17 mouse cellular contexts compared by ENCODE assay signal in genomic region chr4:134123147-134123546, GRCm38 (mm10). TPM values are rescaled to one million over a fixed set of nuclear protein-coding genes. Genes with fewer than 3 reads are reported as not detected.
DNase-seq lines count a peak whose midpoint lies in the region; ATAC-seq and TF ChIP-seq lines count a peak whose summit lies in the region.
"Had no signal": no experiment of that assay in that cellular context is flagged by ENCODE, and none has a peak within 500 bp of the region (broad histone marks: within the 10 kb centered on the region; RNA-seq: fewer than 3 reads in every experiment).

No protein-coding gene starts in this region.

- H3K9me3 ChIP-seq in liver, postnatal 0 days (ENCODE audit: low read length): no peaks in the 10 kb centered on the region
- H3K9me3 ChIP-seq in liver, embryonic 11.5 days (ENCODE audit: control insufficient read depth, low read length): no peaks in the 10 kb centered on the region
- H3K9me3 ChIP-seq: embryonic facial prominence, embryonic 12.5 days; embryonic facial prominence, embryonic 15.5 days; hindbrain, embryonic 12.5 days; hindbrain, embryonic 15.5 days had no signal

- no peak overlapping the region for H3K4me3 ChIP-seq in gastrocnemius, adult 2 months
- H3K4me3 ChIP-seq in liver, postnatal 0 days (ENCODE audit: low read depth, low read length): no peak overlapping the region
- H3K4me3 ChIP-seq in liver, embryonic 11.5 days (ENCODE audit: low read depth, low read length): no peak overlapping the region
- H3K4me3 ChIP-seq: embryonic facial prominence, embryonic 12.5 days; embryonic facial prominence, embryonic 15.5 days; hindbrain, embryonic 12.5 days; hindbrain, embryonic 15.5 days had no signal

- H3K9ac ChIP-seq in liver, postnatal 0 days (replicated peaks): no peak overlapping the region
- H3K9ac ChIP-seq in liver, embryonic 11.5 days (ENCODE audit: low read depth, low read length): no peak overlapping the region
- H3K9ac ChIP-seq: embryonic facial prominence, embryonic 12.5 days; embryonic facial prominence, embryonic 15.5 days; forebrain, postnatal 0 days; hindbrain, embryonic 12.5 days; hindbrain, embryonic 15.5 days had no signal

- no peak for ATAC-seq in liver, postnatal 0 days
- ATAC-seq in liver, embryonic 11.5 days (replicated peaks; ENCODE audit: low FRiP score): no peak

- TF ChIP-seq CTCF in gastrocnemius, adult 2 months (IDR thresholded peaks at IDR 0.05): no peak
- TF ChIP-seq CTCF in liver, postnatal 0 days (IDR thresholded peaks at IDR 0.05; ENCODE audit: low read depth): no peak

- no peaks in the 10 kb centered on the region for H3K27me3 ChIP-seq in liver, postnatal 0 days (ENCODE audit: insufficient read depth, low read length)
- H3K27me3 ChIP-seq in liver, embryonic 11.5 days (replicated peaks; ENCODE audit: control insufficient read depth, insufficient read depth, low read length): no peaks in the 10 kb centered on the region
- H3K27me3 ChIP-seq: embryonic facial prominence, embryonic 12.5 days; embryonic facial prominence, embryonic 15.5 days; hindbrain, embryonic 12.5 days; hindbrain, embryonic 15.5 days had no signal

- 90% methylated on average over 6 of the region's 6 CpGs for WGBS in liver, postnatal 0 days (ENCODE audit: insufficient replicate concordance)
- WGBS in liver, embryonic 11.5 days: 94% methylated on average over 6 of the region's 6 CpGs

- H3K27ac ChIP-seq in gastrocnemius, adult 2 months: no peak overlapping the region
- no peak overlapping the region for H3K27ac ChIP-seq in liver, postnatal 0 days (ENCODE audit: low read depth)
- no peak overlapping the region for H3K27ac ChIP-seq in liver, embryonic 11.5 days (ENCODE audit: low read depth, low read length)
- H3K27ac ChIP-seq: embryonic facial prominence, embryonic 12.5 days; embryonic facial prominence, embryonic 15.5 days; hindbrain, embryonic 12.5 days; hindbrain, embryonic 15.5 days had no signal

- H3K36me3 ChIP-seq in liver, postnatal 0 days (replicated peaks; ENCODE audit: insufficient read depth, low read length): no peaks in the 10 kb centered on the region; the same call in 1 of the 2 replicates
- no peaks in the 10 kb centered on the region for H3K36me3 ChIP-seq in liver, embryonic 11.5 days (ENCODE audit: control insufficient read depth, insufficient read depth, low read length)
- H3K36me3 ChIP-seq: embryonic facial prominence, embryonic 15.5 days; hindbrain, embryonic 12.5 days; hindbrain, embryonic 15.5 days had no signal

- intact Hi-C loops in gastrocnemius, adult 2 months (cut with DNase I): no loop called here

- H3K4me2 ChIP-seq in liver, postnatal 0 days (ENCODE audit: low read depth, low read length): no peak overlapping the region
- H3K4me2 ChIP-seq in liver, embryonic 11.5 days: no peak overlapping the region
- H3K4me2 ChIP-seq: embryonic facial prominence, embryonic 12.5 days; embryonic facial prominence, embryonic 15.5 days; hindbrain, embryonic 12.5 days; hindbrain, embryonic 15.5 days had no signal

- TF ChIP-seq EP300 in liver, postnatal 0 days (IDR thresholded peaks at IDR 0.05; ENCODE audit: low read depth): no peak

- DNase-seq in gastrocnemius, adult 2 months: peak; percentile 18
- DNase-seq in gastrocnemius, postnatal 4 days (ENCODE audit: low spot score in 2 of 2): no peak
- DNase-seq in liver, postnatal 0 days: peak; percentile 11
- no peak for DNase-seq in liver, embryonic 11.5 days (ENCODE audit: low spot score)
- DNase-seq in thymus, postnatal 25 days: peak; percentile 33
- DNase-seq in thymus, adult 18-20 months: no peak
- peak; percentile 35 for DNase-seq in naive thymus-derived CD4-positive, alpha-beta T cell, adult 2 months (ENCODE audit: low read depth)
- DNase-seq in kidney, postnatal 14 days: no peak
- DNase-seq: adrenal gland, adult 2 months; cerebellum, adult 9-11 months; gastrocnemius, postnatal 10 days; gastrocnemius, postnatal 36 days had no signal

- peaks cover 38% of the 10 kb centered on the region for H3K4me1 ChIP-seq in liver, postnatal 0 days (ENCODE audit: insufficient read depth)
- H3K4me1 ChIP-seq in liver, embryonic 11.5 days (replicated peaks; ENCODE audit: control insufficient read depth, insufficient read depth, low read length): peaks cover 33% of the 10 kb centered on the region

RNA-seq across cellular contexts. Expression of gene Sh3bgrl3, which starts 5.4 kb away (rescaled TPM):
- 10 to 100 TPM; 12.2 to 27.1 TPM for total RNA-seq in gastrocnemius, adult 2 months (2021)
- total RNA-seq in gastrocnemius, postnatal 4 days (2021): 10 to 100 TPM; 72.4 to 83.6 TPM
- 198 and 215 TPM in 2 replicates for polyA plus RNA-seq in liver, postnatal 0 days (2015; fragmentation: Nextera tagmentation; extraction: Ambion mirVana)
- 257 and 281 TPM in 2 replicates for polyA plus RNA-seq in liver, embryonic 11.5 days (2014; fragmentation: Nextera tagmentation; extraction: Ambion mirVana)

RNA-seq across cellular contexts. Expression of gene Ubxn11, which starts 20.8 kb away (rescaled TPM):
- total RNA-seq in gastrocnemius, adult 2 months (2021): 1 to 10 TPM in 1 of 2 experiments, under 1 TPM in 1; 0.71 to 1.9 TPM
- 1 to 10 TPM; 3.2 to 3.7 TPM for total RNA-seq in gastrocnemius, postnatal 4 days (2021)
- polyA plus RNA-seq in liver, postnatal 0 days (2015; fragmentation: Nextera tagmentation; extraction: Ambion mirVana): 0.88 and 0.99 TPM in 2 replicates
- 5.6 and 7.0 TPM in 2 replicates for polyA plus RNA-seq in liver, embryonic 11.5 days (2014; fragmentation: Nextera tagmentation; extraction: Ambion mirVana)

RNA-seq across cellular contexts. Expression of gene Cd52, which starts 28.3 kb away (rescaled TPM):
- total RNA-seq in gastrocnemius, adult 2 months (2021): under 1 TPM in 1 of 2 experiments, not detected in 1; 0.71 TPM
- 1 to 10 TPM; 2.4 to 2.7 TPM for total RNA-seq in gastrocnemius, postnatal 4 days (2021)
- polyA plus RNA-seq in liver, postnatal 0 days (2015; fragmentation: Nextera tagmentation; extraction: Ambion mirVana): 114 and 125 TPM in 2 replicates
- polyA plus RNA-seq in liver, embryonic 11.5 days (2014; fragmentation: Nextera tagmentation; extraction: Ambion mirVana): 16.4 TPM in 2 replicates

Comparison
In these comparisons a context has a peak if more than half of its experiments do, and no peak if none do; other contexts are left out.
1. DNase-seq: peak in gastrocnemius, adult 2 months (single experiment), liver, postnatal 0 days (single experiment), thymus, postnatal 25 days (single experiment) and naive thymus-derived CD4-positive, alpha-beta T cell, adult 2 months (single experiment); none in gastrocnemius, postnatal 4 days (0 of 2), liver, embryonic 11.5 days (single experiment), thymus, adult 18-20 months (0 of 2) and kidney, postnatal 14 days (single experiment).